Mouse (Mus musculus): ENCODE data around the gene Cdc6. TPM values are rescaled to one million over a fixed set of nuclear protein-coding genes. Genes with fewer than 3 reads are reported as not detected.

Gene Cdc6
- total and polyA plus RNA-seq, 3 experiments, result 47.4 to 99.3 (median 81.3) TPM

- in situ Hi-C loops (cut with MboI; ENCODE audit: low pct_ligation_motif_present, low pct_unique_long_range_greater_than_20kb, low sequenced_read_pairs), result no loop called here
These were observed 30.6 kb upstream of the Cdc6 start for GRCm38 (mm10) chr11:98877001-98877400.

GRCm38 (mm10) chr11:98887703-98888102, 19.9 kb upstream of the Cdc6 start:
- H3K4me2 ChIP-seq (ENCODE audit: insufficient read depth, low read depth, poor library complexity, severe bottlenecking), result no peak overlapping the region
- no peak for DNase-seq (ENCODE audit: extremely low read depth)
- no peak overlapping the region for H3K9ac ChIP-seq (ENCODE audit: insufficient read depth, low read depth)
- peaks cover 0 to 4% of the 10 kb centered on the region in 2 experiments; a peak in 1 of 4 replicates for H3K4me1 ChIP-seq (ENCODE audit: control insufficient read depth in 1 of 2, insufficient read depth in 2 of 2)
- H3K9me3 ChIP-seq (replicated peaks; ENCODE audit: low read length), result no peaks in the 10 kb centered on the region
- H3K27me3 ChIP-seq (replicated peaks), result no peaks in the 10 kb centered on the region
- no peak overlapping the region for H3K4me3 ChIP-seq (replicated peaks in 1 of 3; ENCODE audit: low read depth in 2 of 3, low read length in 2 of 3, poor library complexity in 1 of 3)
- peaks cover 67 to 90% of the 10 kb centered on the region in 2 experiments for H3K36me3 ChIP-seq (replicated peaks in 1 of 2; ENCODE audit: control insufficient read depth in 1 of 2, insufficient read depth in 1 of 2, low read length in 1 of 2)
- in situ Hi-C loops (cut with MboI; ENCODE audit: low pct_ligation_motif_present, low pct_unique_long_range_greater_than_20kb, low sequenced_read_pairs) (no loop called here), dilution Hi-C loops (cut with MboI; ENCODE audit: extremely low pct_ligation_motif_present, extremely low pct_unique_long_range_greater_than_20kb, low sequenced_read_pairs) (no loop called here)
- H3K79me2 ChIP-seq (replicated peaks; ENCODE audit: control insufficient read depth, extremely low read depth, insufficient read depth, poor library complexity, severe bottlenecking), result 0 out of 2 replicates have a peak, but pooled peaks cover under 1% of the 10 kb centered on the region
- TF ChIP-seq HCFC1 (IDR thresholded peaks at IDR 0.05; ENCODE audit: low read depth, low read length) (no peak), SMC3 (IDR thresholded peaks at IDR 0.05; ENCODE audit: low read depth, low read length) (no peak), MXI1 (IDR thresholded peaks at IDR 0.05; ENCODE audit: low read depth, low read length) (no peak), TCF12 (IDR thresholded peaks at IDR 0.05; ENCODE audit: low read depth, low read length) (no peak), ELF1 (IDR thresholded peaks at IDR 0.05; ENCODE audit: low read depth, low read length) (no peak)
- no peak overlapping the region for H3K27ac ChIP-seq (ENCODE audit: insufficient read depth, low read depth)

More at GRCm38 (mm10) chr11:98877001-98877400, 30.6 kb upstream of the Cdc6 start:
- H3K79me2 ChIP-seq (replicated peaks; ENCODE audit: control insufficient read depth, extremely low read depth, insufficient read depth, poor library complexity, severe bottlenecking), result peaks cover 29% of the 10 kb centered on the region
- no peak overlapping the region for H3K27ac ChIP-seq (ENCODE audit: insufficient read depth, low read depth)
- TF ChIP-seq HCFC1 (IDR thresholded peaks at IDR 0.05; ENCODE audit: low read depth, low read length) (no peak), EP300 (IDR thresholded peaks at IDR 0.05; ENCODE audit: low read length) (no peak), MEF2A (IDR thresholded peaks at IDR 0.05; ENCODE audit: borderline replicate concordance, low read depth, low read length) (no peak), ZMIZ1 (IDR thresholded peaks at IDR 0.05; ENCODE audit: low read depth, low read length) (no peak), IRF4 (IDR thresholded peaks at IDR 0.05; ENCODE audit: low read depth, low read length) (no peak), ETS1 (conservative IDR thresholded peaks at IDR 0.05; ENCODE audit: low read depth, low read length) (no peak), CHD1 (IDR thresholded peaks at IDR 0.05; ENCODE audit: low read depth, low read length) (no peak), USF1 (IDR thresholded peaks at IDR 0.05; ENCODE audit: low read depth, low read length) (no peak), KAT2A (IDR thresholded peaks at IDR 0.05; ENCODE audit: insufficient replicate concordance, low read length) (no peak), POLR2A (IDR thresholded peaks at IDR 0.05; ENCODE audit: low read depth, low read length) (no peak), ELF1 (IDR thresholded peaks at IDR 0.05; ENCODE audit: low read depth, low read length) (no peak), MXI1 (IDR thresholded peaks at IDR 0.05; ENCODE audit: low read depth, low read length) (no peak), JUND (conservative IDR thresholded peaks at IDR 0.05; ENCODE audit: low read depth, low read length) (no peak)
- H3K4me1 ChIP-seq (ENCODE audit: control insufficient read depth in 1 of 2, insufficient read depth in 2 of 2), result no peaks in the 10 kb centered on the region
- H3K4me2 ChIP-seq (ENCODE audit: insufficient read depth, low read depth, poor library complexity, severe bottlenecking), result no peak overlapping the region
- no peak for DNase-seq (ENCODE audit: extremely low read depth)
- dilution Hi-C loops (cut with MboI; ENCODE audit: extremely low pct_ligation_motif_present, extremely low pct_unique_long_range_greater_than_20kb, low sequenced_read_pairs), result no loop called here
- peaks cover 12 to 64% of the 10 kb centered on the region in 2 experiments for H3K36me3 ChIP-seq (replicated peaks in 1 of 2; ENCODE audit: control insufficient read depth in 1 of 2, insufficient read depth in 1 of 2, low read length in 1 of 2)
- no peak overlapping the region for H3K9ac ChIP-seq (ENCODE audit: insufficient read depth, low read depth)
- no peak overlapping the region for H3K4me3 ChIP-seq (replicated peaks in 1 of 3; ENCODE audit: low read depth in 2 of 3, low read length in 2 of 3, poor library complexity in 1 of 3)
- no peaks in the 10 kb centered on the region for H3K27me3 ChIP-seq (replicated peaks)
- no peaks in the 10 kb centered on the region for H3K9me3 ChIP-seq (replicated peaks; ENCODE audit: low read length)
